Mouse (Mus musculus): ENCODE data around the gene Rnf26. TPM values are rescaled to one million over a fixed set of nuclear protein-coding genes. Genes with fewer than 3 reads are reported as not detected.

Gene Rnf26
- total RNA-seq, 2 experiments from 2014 or later = 19.3 to 55.6 TPM

GRCm38 (mm10) chr9:44077266-44077910 lies 35.9 kb downstream of the Rnf26 start:
- no peak for ATAC-seq (replicated peaks; ENCODE audit: poor library complexity, severe bottlenecking)

GRCm38 (mm10) chr9:44076764-44077120 lies 36.6 kb downstream of the Rnf26 start:
- peak; percentile 58 for ATAC-seq (replicated peaks; ENCODE audit: poor library complexity, severe bottlenecking)

GRCm38 (mm10) chr9:44075996-44076763 lies 37.1 kb downstream of the Rnf26 start:
- no peak for ATAC-seq (replicated peaks; ENCODE audit: poor library complexity, severe bottlenecking)

GRCm38 (mm10) chr9:44075276-44075995 lies 37.9 kb downstream of the Rnf26 start:
- ATAC-seq (replicated peaks; ENCODE audit: poor library complexity, severe bottlenecking) = no peak

GRCm38 (mm10) chr9:44074395-44075275 lies 38.7 kb downstream of the Rnf26 start:
- ATAC-seq (replicated peaks; ENCODE audit: poor library complexity, severe bottlenecking) = peak; percentile 42

- no peak for ATAC-seq (replicated peaks; ENCODE audit: poor library complexity, severe bottlenecking)
These were observed 40.2 kb downstream of the Rnf26 start for GRCm38 (mm10) chr9:44073115-44073514.

- ATAC-seq (replicated peaks; ENCODE audit: poor library complexity, severe bottlenecking) = no peak
These were observed 40.8 kb downstream of the Rnf26 start for GRCm38 (mm10) chr9:44072599-44072915.

GRCm38 (mm10) chr9:44071914-44072598 lies 41.3 kb downstream of the Rnf26 start:
- 0 out of 2 replicates have a peak, but pooled peaks have one; percentile 18 for ATAC-seq (replicated peaks; ENCODE audit: poor library complexity, severe bottlenecking)

- no peak for ATAC-seq (replicated peaks; ENCODE audit: poor library complexity, severe bottlenecking)
These were observed 42.5 kb downstream of the Rnf26 start for GRCm38 (mm10) chr9:44070844-44071231.

GRCm38 (mm10) chr9:44070113-44070843 lies 43.0 kb downstream of the Rnf26 start:
- ATAC-seq (replicated peaks; ENCODE audit: poor library complexity, severe bottlenecking) = no peak

GRCm38 (mm10) chr9:44069252-44069651 lies 44.1 kb downstream of the Rnf26 start:
- ATAC-seq (replicated peaks; ENCODE audit: poor library complexity, severe bottlenecking) = no peak

GRCm38 (mm10) chr9:44067960-44068330 lies 45.4 kb downstream of the Rnf26 start:
- ATAC-seq (replicated peaks; ENCODE audit: poor library complexity, severe bottlenecking) = no peak

GRCm38 (mm10) chr9:44067241-44067959 lies 45.9 kb downstream of the Rnf26 start:
- peak; percentile 53 for ATAC-seq (replicated peaks; ENCODE audit: poor library complexity, severe bottlenecking)

- ATAC-seq (replicated peaks; ENCODE audit: poor library complexity, severe bottlenecking) = peak; percentile 97
These were observed 46.5 kb downstream of the Rnf26 start, which contains the start of gene Usp2 for GRCm38 (mm10) chr9:44066785-44067225. Gene Usp2 (plus strand): TSS chr9:44067021.

GRCm38 (mm10) chr9:44065177-44065576 lies 48.1 kb downstream of the Rnf26 start:
- ATAC-seq (replicated peaks; ENCODE audit: poor library complexity, severe bottlenecking) = no peak

- no peak for ATAC-seq (replicated peaks; ENCODE audit: poor library complexity, severe bottlenecking)
These were observed 54.7 kb downstream of the Rnf26 start for GRCm38 (mm10) chr9:44058606-44059005.

- 0 out of 2 replicates have a peak, but pooled peaks have one; percentile 22 for ATAC-seq (replicated peaks; ENCODE audit: poor library complexity, severe bottlenecking)
These were observed 59.4 kb downstream of the Rnf26 start for GRCm38 (mm10) chr9:44053936-44054335.

GRCm38 (mm10) chr9:44052855-44053254 lies 60.5 kb downstream of the Rnf26 start:
- no peak for ATAC-seq (replicated peaks; ENCODE audit: poor library complexity, severe bottlenecking)
